Mouse (Mus musculus): ENCODE data around the gene Suclg1. TPM values are rescaled to one million over a fixed set of nuclear protein-coding genes. Genes with fewer than 3 reads are reported as not detected.

The Suclg1 gene
- total and polyA plus RNA-seq, 3 experiments = 114 to 169 (median 116) TPM

GRCm38 (mm10) chr6:73257068-73257467 is 8.9 kb downstream of the Suclg1 start (continued):
- TF ChIP-seq UBTF (IDR thresholded peaks at IDR 0.05; ENCODE audit: low read depth, low read length) (no peak), ETS1 (conservative IDR thresholded peaks at IDR 0.05; ENCODE audit: low read depth, low read length) (no peak), CHD2 (IDR thresholded peaks at IDR 0.05; ENCODE audit: low read length) (no peak), MXI1 (IDR thresholded peaks at IDR 0.05; ENCODE audit: low read depth, low read length) (no peak), JUND (conservative IDR thresholded peaks at IDR 0.05; ENCODE audit: low read depth, low read length) (no peak)

GRCm38 (mm10) chr6:73260110-73260509 is 11.9 kb downstream of the Suclg1 start:
- dilution Hi-C loops (cut with MboI; ENCODE audit: extremely low pct_ligation_motif_present, extremely low pct_unique_long_range_greater_than_20kb, low sequenced_read_pairs) = no loop called here
- no peak overlapping the region for H3K27ac ChIP-seq (ENCODE audit: insufficient read depth, low read depth)
- no peak for DNase-seq (ENCODE audit: extremely low read depth)
- peaks cover 0 to 19% of the 10 kb centered on the region in 2 experiments; a peak in 2 of 4 replicates for H3K4me1 ChIP-seq (ENCODE audit: control insufficient read depth in 1 of 2, insufficient read depth in 2 of 2)
- in situ Hi-C loops (cut with MboI; ENCODE audit: low pct_ligation_motif_present, low pct_unique_long_range_greater_than_20kb, low sequenced_read_pairs) = no loop called here
- H3K9ac ChIP-seq (ENCODE audit: insufficient read depth, low read depth) = no peak overlapping the region
- H3K4me3 ChIP-seq (replicated peaks in 1 of 3; ENCODE audit: low read depth in 2 of 3, low read length in 2 of 3, poor library complexity in 1 of 3) = no peak overlapping the region
- TF ChIP-seq CHD1 (IDR thresholded peaks at IDR 0.05; ENCODE audit: low read depth, low read length) = no peak
- TF ChIP-seq MAZ (IDR thresholded peaks at IDR 0.05; ENCODE audit: low read depth, low read length) = no peak
- no peak for TF ChIP-seq ZKSCAN1 (IDR thresholded peaks at IDR 0.05; ENCODE audit: borderline replicate concordance, low read depth, low read length)
- no peak for TF ChIP-seq ETS1 (conservative IDR thresholded peaks at IDR 0.05; ENCODE audit: low read depth, low read length)
- no peak for TF ChIP-seq CTCF (conservative IDR thresholded peaks at IDR 0.05 in 1 of 2, IDR thresholded peaks at IDR 0.05 in 1 of 2; ENCODE audit: low read depth in 2 of 2, low read length in 2 of 2)
- no peak for TF ChIP-seq EP300 (IDR thresholded peaks at IDR 0.05; ENCODE audit: low read length)
- TF ChIP-seq BHLHE40 (IDR thresholded peaks at IDR 0.05; ENCODE audit: low read depth, low read length) = no peak
- TF ChIP-seq JUN (IDR thresholded peaks at IDR 0.05; ENCODE audit: insufficient read depth, low read depth, low read length) = no peak
- TF ChIP-seq POLR2A (IDR thresholded peaks at IDR 0.05; ENCODE audit: low read depth, low read length) = no peak
- TF ChIP-seq ZC3H11A (IDR thresholded peaks at IDR 0.05; ENCODE audit: low read depth, low read length) = no peak
- TF ChIP-seq MYC (IDR thresholded peaks at IDR 0.05; ENCODE audit: low read depth, low read length) = no peak
- TF ChIP-seq ELF1 (IDR thresholded peaks at IDR 0.05; ENCODE audit: low read depth, low read length) = no peak
- TF ChIP-seq IRF4 (IDR thresholded peaks at IDR 0.05; ENCODE audit: low read depth, low read length) = no peak
- no peak for TF ChIP-seq MXI1 (IDR thresholded peaks at IDR 0.05; ENCODE audit: low read depth, low read length)
- TF ChIP-seq MAX (IDR thresholded peaks at IDR 0.05; ENCODE audit: low read length) = no peak
- H3K27me3 ChIP-seq (replicated peaks) = no peaks in the 10 kb centered on the region
- no peak overlapping the region for H3K4me2 ChIP-seq (ENCODE audit: insufficient read depth, low read depth, poor library complexity, severe bottlenecking)
- peaks cover 12% of the 10 kb centered on the region for H3K79me2 ChIP-seq (replicated peaks; ENCODE audit: control insufficient read depth, extremely low read depth, insufficient read depth, poor library complexity, severe bottlenecking)
- H3K36me3 ChIP-seq (replicated peaks in 1 of 2; ENCODE audit: control insufficient read depth in 1 of 2, insufficient read depth in 1 of 2, low read length in 1 of 2) = peaks cover 55 to 88% of the 10 kb centered on the region in 2 experiments
- H3K9me3 ChIP-seq (replicated peaks; ENCODE audit: low read length) = no peaks in the 10 kb centered on the region

DNA sequence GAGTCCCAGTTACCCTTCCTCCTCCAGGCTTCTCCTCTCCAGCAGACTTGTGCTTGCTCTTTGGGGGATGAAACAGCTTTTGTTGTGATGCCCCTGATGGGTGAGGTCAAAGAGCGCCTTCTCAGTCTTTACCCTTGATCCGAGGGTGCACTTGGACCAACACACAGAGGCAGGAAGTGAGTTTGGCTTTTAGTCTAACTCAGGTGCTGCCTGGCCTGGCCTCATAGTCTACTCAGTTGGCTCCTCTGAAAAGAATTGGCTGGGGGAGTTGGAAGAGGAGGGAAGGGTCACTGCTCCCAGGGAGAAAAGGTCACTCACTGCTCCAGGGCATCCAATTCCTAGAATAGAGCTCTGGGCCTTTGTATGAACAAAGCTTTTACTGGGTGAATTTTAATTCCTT is 16.6 kb downstream of the Suclg1 start:
- H3K9ac ChIP-seq (ENCODE audit: insufficient read depth, low read depth) = no peak overlapping the region
- TF ChIP-seq SMC3 (IDR thresholded peaks at IDR 0.05; ENCODE audit: low read depth, low read length) (no peak), CHD2 (IDR thresholded peaks at IDR 0.05; ENCODE audit: low read length) (no peak), RCOR1 (conservative IDR thresholded peaks at IDR 0.05; ENCODE audit: low read depth, low read length) (no peak), USF1 (IDR thresholded peaks at IDR 0.05; ENCODE audit: low read depth, low read length) (no peak), PAX5 (IDR thresholded peaks at IDR 0.05; ENCODE audit: low read length) (no peak)
- H3K36me3 ChIP-seq (replicated peaks in 1 of 2; ENCODE audit: control insufficient read depth in 1 of 2, insufficient read depth in 1 of 2, low read length in 1 of 2) = peaks cover 62 to 92% of the 10 kb centered on the region in 2 experiments
- in situ Hi-C loops (cut with MboI; ENCODE audit: low pct_ligation_motif_present, low pct_unique_long_range_greater_than_20kb, low sequenced_read_pairs) = no loop called here
- H3K79me2 ChIP-seq (replicated peaks; ENCODE audit: control insufficient read depth, extremely low read depth, insufficient read depth, poor library complexity, severe bottlenecking) = no peaks in the 10 kb centered on the region
- DNase-seq (ENCODE audit: extremely low read depth) = no peak
- H3K9me3 ChIP-seq (replicated peaks; ENCODE audit: low read length) = no peaks in the 10 kb centered on the region
- dilution Hi-C loops (cut with MboI; ENCODE audit: extremely low pct_ligation_motif_present, extremely low pct_unique_long_range_greater_than_20kb, low sequenced_read_pairs) = no loop called here
- H3K27ac ChIP-seq (ENCODE audit: insufficient read depth, low read depth) = no peak overlapping the region
- H3K4me2 ChIP-seq (ENCODE audit: insufficient read depth, low read depth, poor library complexity, severe bottlenecking) = no peak overlapping the region
- no peak overlapping the region for H3K4me3 ChIP-seq (replicated peaks in 1 of 3; ENCODE audit: low read depth in 2 of 3, low read length in 2 of 3, poor library complexity in 1 of 3)
- H3K27me3 ChIP-seq (replicated peaks) = no peaks in the 10 kb centered on the region
- no peaks in the 10 kb centered on the region for H3K4me1 ChIP-seq (ENCODE audit: control insufficient read depth in 1 of 2, insufficient read depth in 2 of 2)

Measured in CH12.LX (cell line).